Mouse (Mus musculus) lung, postnatal 0 days (tissue): Measurements from ENCODE around the gene Bckdhb. TPM values are rescaled to one million over a fixed set of nuclear protein-coding genes. Genes with fewer than 3 reads are reported as not detected.

Experiments
- ATAC-seq: fragments of 200-750 bp; cut with Nextera tagmentation; 2 replicates; pipeline ENCODE4 v1.8.0; 2017; ENCODE audit warnings: moderate library complexity
- DNase-seq: peaks from one replicate; pipeline ENCODE4 v3.0.0-alpha.2; 2016; ENCODE audit warnings: low spot score
- H3K27ac ChIP-seq: fragments of 300-500 bp; sonication (generic); 2 replicates; pipeline ENCODE4 v1.5.1; 2014; ENCODE audit warnings: antibody characterized with exemption, mild to moderate bottlenecking, low read length, mixed read lengths
- H3K27me3 ChIP-seq: fragments of 300-500 bp; sonication (generic); replicated peaks from 2 replicates; pipeline ENCODE4 v1.6.1; 2014; ENCODE audit warnings: low read length, mixed read lengths; ENCODE audit not compliant: insufficient read depth
- H3K36me3 ChIP-seq: fragments of 300-500 bp; sonication (generic); 2 replicates; pipeline ENCODE4 v1.6.1; 2014; ENCODE audit warnings: low read length, mixed read lengths; ENCODE audit not compliant: insufficient read depth
- H3K4me1 ChIP-seq: fragments of 300-500 bp; sonication (generic); 2 replicates; pipeline ENCODE4 v1.6.1; 2014; ENCODE audit warnings: antibody characterized with exemption, low read depth, low read length, mixed read lengths; ENCODE audit not compliant: insufficient read depth
- H3K4me2 ChIP-seq: fragments of 300-500 bp; sonication (generic); replicated peaks from 2 replicates; pipeline ENCODE4 v1.6.1; 2014; ENCODE audit warnings: low read depth, mild to moderate bottlenecking, low read length, moderate library complexity, mixed read lengths
- H3K4me3 ChIP-seq: fragments of 300-500 bp; sonication (generic); 2 replicates; pipeline ENCODE4 v1.5.1; 2014; ENCODE audit warnings: low read depth, low read length
- H3K9ac ChIP-seq: fragments of 300-500 bp; sonication (generic); replicated peaks from 2 replicates; pipeline ENCODE4 v1.6.1; 2014; ENCODE audit warnings: low read depth, mild to moderate bottlenecking
- H3K9me3 ChIP-seq: fragments of 300-500 bp; sonication (generic); 2 replicates; pipeline ENCODE4 v1.6.1; 2016; ENCODE audit warnings: low read length, mixed read lengths
- CTCF ChIP-seq: IDR thresholded peaks from 2 replicates; pipeline ENCODE4 v1.5.1; 2016; ENCODE audit warnings: antibody characterized with exemption, mild to moderate bottlenecking
- EP300 ChIP-seq: IDR thresholded peaks from 2 replicates; pipeline ENCODE4 v1.6.1; 2016; ENCODE audit warnings: antibody characterized with exemption, mild to moderate bottlenecking, control low read depth
- WGBS: fragments of 180-500 bp; shearing (Covaris S2); extraction: QIAGEN DNeasy Blood & Tissue Kit; methylation state at CpG from one replicate; pipeline ENCODE4 v1.1.7; 2014; 5-methylcytosine and 5-hydroxymethylcytosine counted together
- polyA plus RNA-seq: library from polyadenylated mRNA; unstranded; fragments of >200 nt; fragmentation: Nextera tagmentation; extraction: Ambion mirVana; gene quantifications from 2 replicates; pipeline ENCODE4 v1.2.1, GENCODE M21; 2015

Gene Bckdhb
- polyA plus RNA-seq, 1 experiment from 2014 or later: 11.8 TPM

DNA sequence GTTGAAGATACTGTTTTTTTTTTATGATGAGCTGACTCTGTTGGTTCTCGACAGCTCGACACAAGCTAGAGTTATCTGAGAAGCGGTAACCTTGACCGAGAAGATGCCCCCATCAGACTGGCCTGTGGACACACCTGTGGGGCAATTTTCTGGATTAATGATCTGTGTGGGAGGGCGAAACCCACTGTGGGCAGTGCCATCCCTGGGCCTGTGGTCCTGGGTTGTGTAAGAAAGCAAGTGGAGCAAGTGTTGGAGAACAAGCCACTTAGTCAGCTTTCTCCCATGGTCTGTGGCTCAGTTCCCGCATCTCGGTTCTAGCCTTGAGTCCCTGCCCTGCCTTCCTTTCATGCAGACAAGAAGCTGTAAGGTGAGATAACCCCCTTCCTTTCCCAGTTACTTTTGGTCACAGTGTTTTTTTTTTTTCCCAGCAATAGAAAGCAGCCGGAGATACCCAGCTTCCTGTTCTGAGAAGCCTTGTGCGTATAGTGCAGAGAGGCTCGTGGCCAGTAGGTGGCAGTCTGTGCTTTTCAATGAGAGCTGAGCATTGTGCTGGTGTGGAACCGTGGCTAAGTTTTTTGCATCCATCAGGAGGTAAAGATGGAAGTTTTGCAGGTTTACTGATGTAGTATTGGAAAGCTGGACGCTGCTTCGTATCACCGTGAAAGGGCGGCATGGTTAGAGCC, 31.8 kb downstream of the Bckdhb start:
- Histone ChIP-seq H3K4me2 (no peak overlapping the region), H3K27me3 (no peaks in the 10 kb centered on the region), H3K9ac (no peak overlapping the region), H3K36me3 (peaks cover 5% of the 10 kb centered on the region; the same call in 1 of the 2 replicates), H3K27ac (no peak overlapping the region), H3K4me1 (no peaks in the 10 kb centered on the region), H3K9me3 (no peaks in the 10 kb centered on the region), H3K4me3 (no peak overlapping the region)
- ATAC-seq (peak; percentile 73; the same call in 1 of the 2 replicates), DNase-seq (peak; percentile 82)
- TF ChIP-seq CTCF: peak; percentile 94
- TF ChIP-seq EP300: no peak
- WGBS: 47% methylated on average over 15 of the region's 15 CpGs

GRCm38 (mm10) chr9:83962098-83963086, 37.4 kb downstream of the Bckdhb start:
- no peak overlapping the region for H3K4me3 ChIP-seq
- no peak overlapping the region for H3K9ac ChIP-seq
- no peak for ATAC-seq
- H3K9me3 ChIP-seq: no peaks in the 10 kb centered on the region
- no peak overlapping the region for H3K4me2 ChIP-seq
- peak; percentile 31 for DNase-seq
- WGBS: 52% methylated on average over 10 of the region's 10 CpGs
- no peak overlapping the region for H3K27ac ChIP-seq
- no peaks in the 10 kb centered on the region for H3K4me1 ChIP-seq
- no peak for TF ChIP-seq EP300
- TF ChIP-seq CTCF: no peak
- no peaks in the 10 kb centered on the region for H3K27me3 ChIP-seq
- H3K36me3 ChIP-seq: no peaks in the 10 kb centered on the region

GRCm38 (mm10) chr9:83963296-83963695, 38.4 kb downstream of the Bckdhb start:
- WGBS: 80% methylated on average over 10 of the region's 10 CpGs
- Histone ChIP-seq H3K4me1 (no peaks in the 10 kb centered on the region), H3K27me3 (no peaks in the 10 kb centered on the region), H3K9me3 (no peaks in the 10 kb centered on the region), H3K4me3 (no peak overlapping the region), H3K36me3 (no peaks in the 10 kb centered on the region), H3K27ac (no peak overlapping the region), H3K4me2 (no peak overlapping the region), H3K9ac (no peak overlapping the region)
- ATAC-seq: peak; percentile 44; the same call in 1 of the 2 replicates
- no peak for DNase-seq
- TF ChIP-seq CTCF (no peak), EP300 (peak; percentile 16; the same call in 1 of the 2 replicates)

GRCm38 (mm10) chr9:83964376-83964775, 39.4 kb downstream of the Bckdhb start:
- TF ChIP-seq EP300 (0 out of 2 replicates have a peak, but pooled peaks have one; percentile 8), CTCF (no peak; the same call in 1 of the 2 replicates)
- no peak overlapping the region for H3K27ac ChIP-seq
- ATAC-seq (0 out of 2 replicates have a peak, but pooled peaks have one; percentile 8), DNase-seq (peak; percentile 11)
- no peak overlapping the region for H3K9ac ChIP-seq
- H3K4me3 ChIP-seq: no peak overlapping the region
- WGBS: 55% methylated on average over 4 of the region's 4 CpGs
- H3K27me3 ChIP-seq: no peaks in the 10 kb centered on the region
- no peaks in the 10 kb centered on the region for H3K9me3 ChIP-seq
- no peaks in the 10 kb centered on the region for H3K36me3 ChIP-seq
- H3K4me1 ChIP-seq: no peaks in the 10 kb centered on the region; the same call in 1 of the 2 replicates
- H3K4me2 ChIP-seq: no peak overlapping the region

GRCm38 (mm10) chr9:83967439-83968050, 42.6 kb downstream of the Bckdhb start:
- DNase-seq (no peak), ATAC-seq (no peak)
- H3K4me3 ChIP-seq: no peak overlapping the region
- 86% methylated on average over 9 of the region's 9 CpGs for WGBS
- H3K9me3 ChIP-seq: no peaks in the 10 kb centered on the region
- TF ChIP-seq EP300: no peak
- no peak for TF ChIP-seq CTCF
- H3K9ac ChIP-seq: no peak overlapping the region
- no peak overlapping the region for H3K27ac ChIP-seq
- H3K4me2 ChIP-seq: no peak overlapping the region
- H3K36me3 ChIP-seq: no peaks in the 10 kb centered on the region
- no peaks in the 10 kb centered on the region for H3K27me3 ChIP-seq
- no peaks in the 10 kb centered on the region; the same call in 1 of the 2 replicates for H3K4me1 ChIP-seq
